Mouse (Mus musculus) testis, adult 2 months (tissue): ENCODE data around the gene Aadac.

Experiments used
- CTCF ChIP-seq: fragments of 200-500 bp; IDR thresholded peaks from 2 replicates; pipeline ENCODE4 v1.5.1; 2012; ENCODE audit warnings: low read depth, mild to moderate bottlenecking, inconsistent platforms, low read length, moderate library complexity; ENCODE audit not compliant: control insufficient read depth, insufficient read depth, insufficient replicate concordance
- POLR2A ChIP-seq: fragments of 200-500 bp; IDR thresholded peaks from 2 replicates; pipeline ENCODE4 v1.6.1; 2012; ENCODE audit warnings: low read depth, mild to moderate bottlenecking, inconsistent platforms, low read length, moderate library complexity; ENCODE audit not compliant: control insufficient read depth

DNA sequence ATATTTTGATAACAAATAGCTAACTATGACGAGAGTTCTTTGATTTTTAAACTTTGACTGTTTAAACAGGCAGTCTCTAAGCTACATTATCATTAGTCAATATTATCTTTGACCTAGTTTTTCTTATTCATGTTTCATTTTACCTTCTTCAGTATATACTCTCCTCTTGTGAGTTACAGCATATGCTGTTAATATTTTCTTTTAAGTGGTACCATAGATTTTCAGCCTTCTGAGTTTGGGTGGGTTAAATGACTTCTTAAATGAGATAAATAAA lies 32.2 kb downstream of the Aadac start:
- TF ChIP-seq CTCF (no peak), POLR2A (no peak)
